Mouse (Mus musculus) G1E (cell line): ENCODE results near the gene Atp1a1.

Source experiments
- CTCF ChIP-seq: IDR thresholded peaks from 2 replicates; pipeline ENCODE4 v1.5.1; 2012; ENCODE audit warnings: low read depth, low read length, inconsistent platforms, mixed read lengths
- GATA1 ChIP-seq: IDR thresholded peaks from 2 replicates; pipeline ENCODE4 v1.6.1; 2012; ENCODE audit warnings: borderline replicate concordance, low read length, inconsistent platforms, mixed read lengths
- TAL1 ChIP-seq: conservative IDR thresholded peaks from 2 replicates; pipeline ENCODE4 v1.6.1; 2012; ENCODE audit warnings: low read depth, low read length, inconsistent platforms, mixed read lengths

- TF ChIP-seq CTCF = no peak
- no peak for TF ChIP-seq TAL1
- no peak for TF ChIP-seq GATA1
These were observed 28.9 kb downstream of the Atp1a1 start for GRCm38 (mm10) chr3:101575527-101576085.
